Mouse (Mus musculus): ENCODE results near the gene Scaper. TPM values are rescaled to one million over a fixed set of nuclear protein-coding genes. Genes with fewer than 3 reads are reported as not detected.

Gene Scaper
- polyA plus RNA-seq, 1 experiment from 2014 or later = 46.6 TPM

GRCm38 (mm10) chr9:55512027-55512543 lies 425.8 kb downstream of the Scaper start, which contains the start of gene Etfa:
TSS of gene Etfa (minus strand) at chr9:55512243.
- H3K4me2 ChIP-seq = peak within 1 kb of the TSS; percentile 97
- peak within 1 kb of the TSS; percentile 82 for H3K27ac ChIP-seq
- WGBS = 2% methylated on average over 47 of the region's 47 CpGs
- ATAC-seq (replicated peaks) = peak; percentile 100
- H3K4me3 ChIP-seq = peak within 1 kb of the TSS; percentile 97
- peak within 1 kb of the TSS; percentile 79 for H3K9ac ChIP-seq
- H3K9me3 ChIP-seq = no peaks in the 10 kb centered on the region
- peaks cover 11% of the 10 kb centered on the region for H3K4me1 ChIP-seq
- H3K27me3 ChIP-seq (replicated peaks) = peaks cover 10% of the 10 kb centered on the region
- no peaks in the 10 kb centered on the region for H3K36me3 ChIP-seq (replicated peaks)

GRCm38 (mm10) chr9:55511521-55511993 lies 426.4 kb downstream of the Scaper start:
- H3K27ac ChIP-seq = peak overlapping the region; percentile 82
- peaks cover 10% of the 10 kb centered on the region for H3K27me3 ChIP-seq (replicated peaks)
- no peaks in the 10 kb centered on the region for H3K36me3 ChIP-seq (replicated peaks)
- ATAC-seq (replicated peaks) = peak; percentile 78
- H3K4me3 ChIP-seq = peak overlapping the region; percentile 97
- H3K4me2 ChIP-seq = peak overlapping the region; percentile 97
- WGBS = under 1% methylated on average over 32 of the region's 32 CpGs
- no peaks in the 10 kb centered on the region for H3K9me3 ChIP-seq
- peak overlapping the region; percentile 79 for H3K9ac ChIP-seq
- H3K4me1 ChIP-seq = peaks cover 11% of the 10 kb centered on the region

GRCm38 (mm10) chr9:55510651-55511235 lies 427.2 kb downstream of the Scaper start:
- Histone ChIP-seq H3K27ac (no peak overlapping the region), H3K36me3 (replicated peaks) (no peaks in the 10 kb centered on the region), H3K4me2 (peak overlapping the region; percentile 97), H3K27me3 (replicated peaks) (peaks cover 7% of the 10 kb centered on the region), H3K9me3 (no peaks in the 10 kb centered on the region), H3K9ac (no peak overlapping the region), H3K4me1 (peaks cover 11% of the 10 kb centered on the region), H3K4me3 (peak overlapping the region; percentile 97; the same call in 1 of the 2 replicates)
- no peak for ATAC-seq (replicated peaks)
- 79% methylated on average over 10 of the region's 10 CpGs for WGBS

GRCm38 (mm10) chr9:55509731-55510130 lies 428.2 kb downstream of the Scaper start:
- peaks cover 7% of the 10 kb centered on the region for H3K27me3 ChIP-seq (replicated peaks)
- H3K4me1 ChIP-seq = peaks cover 11% of the 10 kb centered on the region
- no peak overlapping the region for H3K27ac ChIP-seq
- no peak overlapping the region for H3K4me3 ChIP-seq
- 93% methylated on average over 1 of the region's 1 CpGs for WGBS
- no peak overlapping the region for H3K9ac ChIP-seq
- no peak for ATAC-seq (replicated peaks)
- H3K4me2 ChIP-seq = no peak overlapping the region
- H3K9me3 ChIP-seq = no peaks in the 10 kb centered on the region
- H3K36me3 ChIP-seq (replicated peaks) = no peaks in the 10 kb centered on the region

GRCm38 (mm10) chr9:55508701-55509100 lies 429.2 kb downstream of the Scaper start:
- H3K27me3 ChIP-seq (replicated peaks) = peaks cover 4% of the 10 kb centered on the region; the same call in 1 of the 2 replicates
- H3K27ac ChIP-seq = no peak overlapping the region
- WGBS = 71% methylated on average over 4 of the region's 4 CpGs
- no peak overlapping the region for H3K9ac ChIP-seq
- no peaks in the 10 kb centered on the region for H3K9me3 ChIP-seq
- H3K4me2 ChIP-seq = no peak overlapping the region
- H3K4me1 ChIP-seq = peaks cover 11% of the 10 kb centered on the region
- no peak overlapping the region for H3K4me3 ChIP-seq
- H3K36me3 ChIP-seq (replicated peaks) = no peaks in the 10 kb centered on the region
- ATAC-seq (replicated peaks) = no peak

- Histone ChIP-seq H3K36me3 (replicated peaks) (no peaks in the 10 kb centered on the region), H3K4me3 (no peak overlapping the region), H3K4me1 (peaks cover 11% of the 10 kb centered on the region), H3K9ac (no peak overlapping the region), H3K27me3 (replicated peaks) (no peaks in the 10 kb centered on the region), H3K9me3 (no peaks in the 10 kb centered on the region), H3K27ac (no peak overlapping the region), H3K4me2 (no peak overlapping the region)
- no peak for ATAC-seq (replicated peaks)
- 94% methylated on average over 3 of the region's 3 CpGs for WGBS
Measured at GRCm38 (mm10) chr9:55507922-55508321, 430.0 kb downstream of the Scaper start.

Other genes starting within 250 kb of the Scaper start
- gene 4930563M21Rik, start 72.4 kb upstream of the Scaper start, polyA plus RNA-seq (2015; fragmentation: Nextera tagmentation; extraction: Ambion mirVana) = not detected in 2 replicates
- 266 and 276 TPM in 2 replicates for gene Rcn2, start 103.7 kb upstream of the Scaper start, polyA plus RNA-seq (2015; fragmentation: Nextera tagmentation; extraction: Ambion mirVana)
- 0.58 and 0.73 TPM in 2 replicates for gene Pstpip1, start 151.8 kb upstream of the Scaper start, polyA plus RNA-seq (2015; fragmentation: Nextera tagmentation; extraction: Ambion mirVana)
- gene Tspan3, start 227.4 kb upstream of the Scaper start, polyA plus RNA-seq (2015; fragmentation: Nextera tagmentation; extraction: Ambion mirVana) = 591 and 622 TPM in 2 replicates

All from midbrain, embryonic 15.5 days (tissue).